Mouse (Mus musculus) hindbrain, embryonic 14.5 days (tissue): Measurements from ENCODE around the gene Vamp8. TPM values are rescaled to one million over a fixed set of nuclear protein-coding genes. Genes with fewer than 3 reads are reported as not detected.

Source experiments
- ATAC-seq: fragments of 200-750 bp; cut with Nextera tagmentation; 2 replicates; pipeline ENCODE4 v1.8.0; 2017; ENCODE audit warnings: moderate number of reproducible peaks, mild to moderate bottlenecking, moderate TSS enrichment, moderate library complexity; ENCODE audit not compliant: low FRiP score
- DNase-seq: peaks from one replicate; pipeline ENCODE4 v3.0.0-alpha.2; 2015; ENCODE audit warnings: low spot score
- H3K27ac ChIP-seq: fragments of 300-500 bp; sonication (generic); 2 replicates; pipeline ENCODE4 v1.5.1; 2014; ENCODE audit warnings: mild to moderate bottlenecking, moderate library complexity
- H3K27me3 ChIP-seq: fragments of 300-500 bp; sonication (generic); 2 replicates; pipeline ENCODE4 v1.6.1; 2014; ENCODE audit warnings: mild to moderate bottlenecking, low read length, mixed read lengths; ENCODE audit not compliant: control insufficient read depth, insufficient read depth
- H3K36me3 ChIP-seq: fragments of 300-500 bp; sonication (generic); replicated peaks from 2 replicates; pipeline ENCODE4 v1.6.1; 2014; ENCODE audit not compliant: control insufficient read depth, insufficient read depth
- H3K4me1 ChIP-seq: fragments of 300-500 bp; sonication (generic); replicated peaks from 2 replicates; pipeline ENCODE4 v1.6.1; 2014; ENCODE audit warnings: antibody characterized with exemption, low read length, mixed read lengths; ENCODE audit not compliant: control insufficient read depth, insufficient read depth
- H3K4me2 ChIP-seq: fragments of 300-500 bp; sonication (generic); replicated peaks from 2 replicates; pipeline ENCODE4 v1.6.1; 2014; ENCODE audit warnings: mild to moderate bottlenecking, moderate library complexity
- H3K4me3 ChIP-seq: fragments of 300-500 bp; sonication (generic); replicated peaks from 2 replicates; pipeline ENCODE4 v1.5.1; 2014; ENCODE audit warnings: mild to moderate bottlenecking, low read length
- H3K9ac ChIP-seq: fragments of 300-500 bp; sonication (generic); 2 replicates; pipeline ENCODE4 v1.6.1; 2014
- H3K9me3 ChIP-seq: fragments of 300-500 bp; sonication (generic); 2 replicates; pipeline ENCODE4 v1.6.1; 2016; ENCODE audit warnings: low read length; ENCODE audit not compliant: control insufficient read depth
- WGBS: fragments of 180-500 bp; shearing (Covaris S2); extraction: QIAGEN DNeasy Blood & Tissue Kit; methylation state at CpG from one replicate; pipeline ENCODE4 v1.1.7; 2014; 5-methylcytosine and 5-hydroxymethylcytosine counted together
- polyA plus RNA-seq: library from polyadenylated mRNA; unstranded; fragments of >200 nt; fragmentation: Nextera tagmentation; extraction: Ambion mirVana; gene quantifications from 2 replicates; pipeline ENCODE4 v1.2.1, GENCODE M21; 2014

The Vamp8 gene
- polyA plus RNA-seq, 1 experiment from 2014 or later = 28.8 TPM

DNA sequence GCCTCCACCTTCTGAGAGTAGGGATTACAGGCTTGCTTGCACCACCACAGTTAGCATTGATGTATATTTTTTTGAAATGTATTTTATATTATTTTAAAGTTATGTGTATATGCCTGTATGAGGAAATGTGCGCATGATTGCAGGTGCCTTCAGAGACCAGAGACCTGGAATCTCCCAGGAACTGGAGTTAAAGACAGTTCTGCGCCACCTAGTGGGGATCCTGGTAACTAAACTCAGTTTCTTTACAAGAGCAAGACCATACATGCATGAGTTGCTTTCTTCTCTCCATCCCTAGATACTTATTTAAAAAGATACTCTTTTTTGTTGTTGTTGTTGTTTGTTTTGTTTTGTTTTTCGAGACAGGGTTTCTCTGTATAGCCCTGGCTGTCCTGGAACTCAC lies 19.1 kb upstream of the Vamp8 start:
- Histone ChIP-seq H3K9ac (no peak overlapping the region), H3K36me3 (no peaks in the 10 kb centered on the region), H3K4me3 (no peak overlapping the region), H3K4me2 (no peak overlapping the region), H3K27ac (no peak overlapping the region), H3K4me1 (peaks cover 2% of the 10 kb centered on the region; the same call in 1 of the 2 replicates), H3K9me3 (no peaks in the 10 kb centered on the region), H3K27me3 (no peaks in the 10 kb centered on the region)
- DNase-seq (peak; percentile 80), ATAC-seq (no peak)
- 14% methylated on average over 3 of the region's 3 CpGs for WGBS

DNA sequence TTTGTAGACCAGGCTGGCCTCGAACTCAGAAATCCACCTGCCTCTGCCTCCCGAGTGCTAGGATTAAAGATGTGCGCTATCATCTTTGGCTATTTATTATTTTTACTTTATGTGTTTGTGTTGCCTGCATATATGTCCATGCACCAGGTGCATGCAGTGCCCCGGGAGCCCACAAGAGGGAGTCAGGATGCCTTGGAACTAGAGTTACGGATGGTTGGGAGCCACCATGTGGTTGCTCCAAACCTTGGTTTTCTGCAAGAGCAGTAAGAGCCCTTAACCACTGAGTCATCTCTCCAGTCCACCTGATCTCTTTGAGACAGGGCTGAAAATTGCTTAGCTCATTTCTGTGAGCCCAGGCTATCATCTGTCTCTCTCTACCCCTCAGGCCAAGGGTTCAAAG lies 16.6 kb upstream of the Vamp8 start:
- Histone ChIP-seq H3K27ac (no peak overlapping the region), H3K4me2 (no peak overlapping the region), H3K9ac (no peak overlapping the region), H3K9me3 (no peaks in the 10 kb centered on the region), H3K4me3 (no peak overlapping the region), H3K27me3 (no peaks in the 10 kb centered on the region), H3K4me1 (no peaks in the 10 kb centered on the region), H3K36me3 (no peaks in the 10 kb centered on the region)
- WGBS = 4% methylated on average over 5 of the region's 5 CpGs
- ATAC-seq = peak; percentile 48; the same call in 1 of the 2 replicates
- peak; percentile 87 for DNase-seq

DNA sequence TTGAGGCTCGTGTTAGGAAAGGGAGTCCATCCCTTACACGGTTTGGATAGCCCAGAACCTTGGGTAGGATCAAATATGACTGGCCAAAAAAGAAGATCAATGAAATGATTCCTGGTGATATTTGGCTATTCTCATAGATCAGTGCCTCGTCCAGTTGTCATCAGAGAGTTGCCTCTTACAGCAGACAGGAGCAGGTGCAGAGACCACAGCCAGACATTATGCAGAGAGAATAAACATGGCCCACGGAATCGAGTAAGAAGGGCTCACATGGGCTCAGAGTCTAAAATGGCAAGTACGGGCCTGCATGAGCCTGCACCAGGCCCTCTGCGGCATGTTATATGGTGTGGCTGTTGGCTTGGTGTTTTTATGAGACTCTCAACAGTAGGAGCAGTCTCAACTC lies 14.9 kb upstream of the Vamp8 start:
- H3K4me3 ChIP-seq = no peak overlapping the region
- H3K27ac ChIP-seq = no peak overlapping the region
- no peaks in the 10 kb centered on the region for H3K36me3 ChIP-seq
- no peak overlapping the region for H3K9ac ChIP-seq
- 86% methylated on average over 7 of the region's 7 CpGs for WGBS
- H3K9me3 ChIP-seq = no peaks in the 10 kb centered on the region
- no peaks in the 10 kb centered on the region for H3K4me1 ChIP-seq
- H3K27me3 ChIP-seq = no peaks in the 10 kb centered on the region
- no peak overlapping the region for H3K4me2 ChIP-seq
- DNase-seq (no peak), ATAC-seq (no peak)

DNA sequence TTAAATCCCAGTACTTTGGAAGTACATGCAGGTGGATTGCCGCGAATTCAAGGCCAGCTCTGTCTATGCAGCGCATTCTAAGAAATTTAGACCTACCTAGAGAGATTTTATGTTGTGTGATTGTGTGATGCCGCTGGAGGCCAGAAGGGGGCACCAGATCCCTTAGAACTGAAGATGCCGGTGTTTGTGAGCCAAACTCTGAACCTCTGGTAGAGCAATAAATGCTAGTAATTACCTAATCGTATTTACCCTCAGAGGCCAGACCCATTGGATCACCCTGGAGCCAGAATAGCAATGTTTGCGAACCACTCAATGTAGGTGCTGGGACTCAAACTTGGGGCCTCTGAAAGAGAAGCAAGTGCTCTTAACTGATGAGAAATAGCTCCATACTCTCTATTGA lies 11.4 kb upstream of the Vamp8 start:
- Histone ChIP-seq H3K4me3 (no peak overlapping the region), H3K9ac (no peak overlapping the region), H3K36me3 (no peaks in the 10 kb centered on the region), H3K4me1 (no peaks in the 10 kb centered on the region), H3K27me3 (no peaks in the 10 kb centered on the region), H3K27ac (no peak overlapping the region), H3K4me2 (no peak overlapping the region), H3K9me3 (no peaks in the 10 kb centered on the region)
- WGBS = 25% methylated on average over 7 of the region's 7 CpGs
- DNase-seq = peak; percentile 79
- ATAC-seq = no peak

DNA sequence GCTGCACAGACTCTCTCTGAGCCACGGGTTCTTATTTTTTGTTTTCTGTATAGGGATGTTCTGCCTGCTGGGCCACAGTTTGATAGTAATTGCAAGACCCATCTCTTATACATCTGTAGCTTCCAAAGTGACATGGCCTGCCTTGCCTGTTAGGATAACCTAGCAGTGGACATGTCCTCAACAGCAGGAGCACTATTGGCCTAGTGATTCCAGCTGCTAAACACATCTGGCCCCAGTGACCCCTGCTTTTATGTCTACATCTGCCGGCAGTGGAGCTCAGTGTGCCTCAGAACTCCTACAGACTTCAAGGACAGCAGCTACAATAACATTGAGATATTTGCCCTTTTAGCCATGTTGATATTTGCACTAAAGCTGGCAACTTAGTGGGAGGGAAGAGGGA lies 9.5 kb upstream of the Vamp8 start:
- H3K4me1 ChIP-seq = no peaks in the 10 kb centered on the region
- H3K36me3 ChIP-seq = no peaks in the 10 kb centered on the region
- no peak overlapping the region for H3K4me2 ChIP-seq
- H3K9ac ChIP-seq = no peak overlapping the region
- no peaks in the 10 kb centered on the region for H3K9me3 ChIP-seq
- no peak for ATAC-seq
- no peak overlapping the region for H3K4me3 ChIP-seq
- 46% methylated on average over 2 of the region's 2 CpGs for WGBS
- H3K27ac ChIP-seq = no peak overlapping the region
- no peaks in the 10 kb centered on the region for H3K27me3 ChIP-seq
- DNase-seq = no peak

DNA sequence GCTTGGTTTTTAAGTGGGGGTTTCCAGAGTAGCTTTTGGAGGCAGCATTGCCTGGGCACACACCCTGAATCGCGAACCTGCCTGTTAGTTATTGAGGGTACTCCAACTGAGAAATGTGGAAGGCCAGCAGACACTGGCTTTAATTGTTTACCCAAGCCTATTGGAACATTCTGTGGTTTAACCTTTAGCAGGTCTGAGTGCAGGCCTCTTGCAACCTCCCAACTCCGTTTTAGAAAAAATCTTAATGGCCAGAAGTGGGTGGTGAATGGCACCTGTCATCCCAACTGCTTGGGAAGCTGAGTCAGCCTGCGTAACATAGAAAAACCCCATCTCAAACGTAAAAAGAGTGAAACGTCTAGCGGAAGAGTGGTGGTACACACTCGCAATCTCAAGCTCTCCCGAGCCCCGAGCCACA lies 6.3 kb upstream of the Vamp8 start:
- no peaks in the 10 kb centered on the region for H3K9me3 ChIP-seq
- DNase-seq (no peak), ATAC-seq (no peak)
- WGBS = 84% methylated on average over 10 of the region's 10 CpGs
- H3K4me1 ChIP-seq = no peaks in the 10 kb centered on the region
- H3K9ac ChIP-seq = no peak overlapping the region
- no peaks in the 10 kb centered on the region for H3K36me3 ChIP-seq
- no peak overlapping the region for H3K4me3 ChIP-seq
- no peaks in the 10 kb centered on the region for H3K27me3 ChIP-seq
- H3K27ac ChIP-seq = no peak overlapping the region
- H3K4me2 ChIP-seq = no peak overlapping the region

DNA sequence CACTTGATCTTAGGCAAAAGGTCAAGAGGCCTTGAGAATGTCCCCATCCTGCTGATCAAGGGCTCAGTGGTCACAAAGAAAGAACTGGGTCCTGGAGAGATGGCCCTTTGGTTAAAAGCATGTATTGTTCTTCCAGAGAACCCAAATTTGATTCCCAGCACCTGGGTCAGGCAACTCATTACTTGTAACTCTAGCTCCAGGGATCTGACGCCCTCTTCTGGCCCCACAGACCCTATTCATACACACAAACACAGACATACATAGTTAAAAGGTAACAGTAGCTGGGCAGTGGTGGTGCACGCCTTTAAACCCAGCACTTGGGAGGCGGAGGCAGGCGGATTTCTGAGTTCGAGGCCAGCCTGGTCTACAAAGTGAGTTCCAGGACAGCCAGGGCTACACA lies 1.8 kb upstream of the Vamp8 start:
- Histone ChIP-seq H3K9ac (no peak overlapping the region), H3K4me3 (no peak overlapping the region), H3K4me2 (no peak overlapping the region), H3K4me1 (0 out of 2 replicates have a peak, but pooled peaks cover 5% of the 10 kb centered on the region), H3K27me3 (peaks cover 18% of the 10 kb centered on the region), H3K27ac (no peak overlapping the region), H3K9me3 (no peaks in the 10 kb centered on the region), H3K36me3 (no peaks in the 10 kb centered on the region)
- DNase-seq (no peak), ATAC-seq (no peak)
- 93% methylated on average over 5 of the region's 5 CpGs for WGBS

DNA sequence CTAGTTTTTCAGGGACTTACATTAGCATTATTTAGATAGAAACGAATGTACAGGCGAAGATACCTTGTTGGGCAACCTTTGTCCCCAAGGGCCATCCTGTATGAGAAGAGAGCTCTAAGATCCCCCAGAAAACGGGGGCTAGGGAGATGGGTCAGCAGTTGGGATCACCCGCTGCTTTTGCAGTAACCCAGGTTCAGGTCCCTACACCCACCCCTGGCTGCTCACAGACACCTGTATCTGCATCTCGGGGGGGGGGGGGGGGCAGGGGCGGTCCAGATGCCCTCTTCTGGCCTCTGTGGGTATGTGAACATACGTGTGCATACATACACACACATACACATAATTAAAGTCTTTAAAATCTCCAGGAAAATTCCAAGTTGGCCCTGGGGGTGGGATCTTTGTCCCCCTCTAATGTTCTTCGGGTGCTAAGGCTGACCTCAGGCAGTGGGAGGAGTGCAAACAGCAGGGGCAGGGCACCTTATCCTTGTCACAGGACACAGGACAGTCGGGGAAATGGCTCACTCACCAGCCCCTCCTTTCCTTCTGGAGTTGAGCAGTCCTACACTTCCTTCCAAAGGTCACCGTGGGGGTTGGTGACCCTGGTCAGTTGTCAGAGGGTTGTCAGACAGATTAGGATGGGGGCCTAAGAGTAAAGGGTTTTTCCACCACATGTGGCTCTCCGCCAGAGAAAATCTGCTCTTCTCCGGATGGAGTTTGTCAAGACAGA lies 455 bp upstream of the Vamp8 start:
- H3K27ac ChIP-seq = no peak overlapping the region
- WGBS = 16% methylated on average over 12 of the region's 12 CpGs
- DNase-seq = no peak

DNA sequence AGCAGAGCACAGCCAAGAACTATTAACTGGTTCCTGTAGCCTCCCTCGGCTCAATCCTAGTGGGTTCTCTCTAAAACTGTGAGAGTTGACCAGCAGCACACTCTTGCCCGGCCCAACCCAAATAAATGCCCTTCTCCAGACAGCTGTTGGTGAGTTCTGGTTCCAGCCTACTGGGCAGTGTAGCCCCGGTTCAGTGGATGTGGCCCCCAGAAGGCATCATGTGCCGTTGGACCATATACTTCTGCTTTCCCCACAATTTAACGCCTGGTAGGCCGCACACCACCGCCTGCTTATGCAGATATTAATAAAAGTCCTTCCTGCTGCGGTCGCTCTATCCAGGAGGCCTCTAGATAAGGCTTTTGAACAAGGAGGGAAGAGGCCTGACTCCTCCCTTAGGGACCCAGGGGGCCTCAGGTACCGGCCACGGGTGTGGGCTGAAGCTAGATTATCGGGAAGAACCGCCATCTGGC lies 997 bp downstream of the Vamp8 start:
- Histone ChIP-seq H3K9ac (peak overlapping the region; percentile 46; the same call in 1 of the 2 replicates), H3K9me3 (no peaks in the 10 kb centered on the region), H3K27me3 (peaks cover 18% of the 10 kb centered on the region), H3K4me2 (peak overlapping the region; percentile 51), H3K27ac (0 out of 2 replicates have a peak overlapping the region, but pooled peaks have one; percentile 52), H3K36me3 (no peaks in the 10 kb centered on the region), H3K4me3 (peak overlapping the region; percentile 30), H3K4me1 (0 out of 2 replicates have a peak, but pooled peaks cover 5% of the 10 kb centered on the region)
- WGBS = 38% methylated on average over 13 of the region's 13 CpGs
- no peak for DNase-seq
- ATAC-seq = no peak

More for the DNA sequence above, 455 bp upstream of the Vamp8 start:
- H3K9me3 ChIP-seq = no peaks in the 10 kb centered on the region
- H3K4me3 ChIP-seq = 0 out of 2 replicates have a peak overlapping the region, but pooled peaks have one; percentile 30
- peak overlapping the region; percentile 51 for H3K4me2 ChIP-seq
- no peaks in the 10 kb centered on the region for H3K36me3 ChIP-seq
- ATAC-seq = no peak
- H3K9ac ChIP-seq = no peak overlapping the region
- peaks cover 18% of the 10 kb centered on the region for H3K27me3 ChIP-seq
- H3K4me1 ChIP-seq = 0 out of 2 replicates have a peak, but pooled peaks cover 5% of the 10 kb centered on the region
